Mouse (Mus musculus): ENCODE measurements around the gene Rnf187.

Rnf187 gene

GRCm38 (mm10) chr11:58947306-58947705 is 8.6 kb upstream of the Rnf187 start:
- DNase-seq, result no peak

GRCm38 (mm10) chr11:58944136-58944535 is 5.4 kb upstream of the Rnf187 start:
- DNase-seq, result no peak

GRCm38 (mm10) chr11:58939088-58939439 is 348 bp upstream of the Rnf187 start:
- DNase-seq, result no peak

GRCm38 (mm10) chr11:58937909-58938308 is 807 bp downstream of the Rnf187 start:
- DNase-seq, result peak; percentile 58

- DNase-seq, result no peak
Observed at GRCm38 (mm10) chr11:58931576-58931975, 7.1 kb downstream of the Rnf187 start.

GRCm38 (mm10) chr11:58930254-58930653 is 8.5 kb downstream of the Rnf187 start:
- DNase-seq, result no peak

GRCm38 (mm10) chr11:58929641-58930040 is 9.1 kb downstream of the Rnf187 start:
- no peak for DNase-seq

- DNase-seq, result no peak
Observed at GRCm38 (mm10) chr11:58929055-58929454, 9.7 kb downstream of the Rnf187 start.

- peak; percentile 48 for DNase-seq
Observed at GRCm38 (mm10) chr11:58927790-58928651, 10.7 kb downstream of the Rnf187 start.

- no peak for DNase-seq
Observed at GRCm38 (mm10) chr11:58927053-58927452, 11.7 kb downstream of the Rnf187 start.

GRCm38 (mm10) chr11:58926651-58927050 is 12.1 kb downstream of the Rnf187 start:
- DNase-seq, result no peak

- DNase-seq, result no peak
Observed at GRCm38 (mm10) chr11:58922420-58922819, 16.3 kb downstream of the Rnf187 start.

GRCm38 (mm10) chr11:58918759-58919158 is 20.0 kb downstream of the Rnf187 start:
- DNase-seq, result no peak

GRCm38 (mm10) chr11:58917745-58918366 is 20.9 kb downstream of the Rnf187 start, which contains the start of gene Btnl10:
Btnl10 (plus strand) TSS chr11:58917908.
- DNase-seq, result no peak

GRCm38 (mm10) chr11:58916879-58917744 is 21.6 kb downstream of the Rnf187 start:
- DNase-seq, result no peak

GRCm38 (mm10) chr11:58914461-58915028 is 24.2 kb downstream of the Rnf187 start:
- no peak for DNase-seq

GRCm38 (mm10) chr11:58913776-58914175 is 24.9 kb downstream of the Rnf187 start:
- no peak for DNase-seq

- DNase-seq, result peak; percentile 49
Observed at GRCm38 (mm10) chr11:58904838-58905237, 33.9 kb downstream of the Rnf187 start.

GRCm38 (mm10) chr11:58904410-58904718 is 34.4 kb downstream of the Rnf187 start:
- DNase-seq, result no peak

- DNase-seq, result peak; percentile 95
Observed at GRCm38 (mm10) chr11:58903511-58904409, 35.0 kb downstream of the Rnf187 start, which contains the start of gene Zfp39. Zfp39 (minus strand) TSS chr11:58904225.

GRCm38 (mm10) chr11:58901080-58901479 is 37.6 kb downstream of the Rnf187 start:
- no peak for DNase-seq

- no peak for DNase-seq
Observed at GRCm38 (mm10) chr11:58897485-58897884, 41.2 kb downstream of the Rnf187 start.

Data from cerebellum, adult 11-12 months (tissue).